Mouse (Mus musculus) heart, postnatal 14 days (tissue): ENCODE measurements at regions not wholly inside any gene's neighbourhood (a gene's known extent, or its start where the extent isn't known, plus 50 kb on each side); places are given as distances from the start of the nearest gene placed in this dataset.

Source experiments
- DNase-seq, 2 experiments: peaks; one replicate each; pipeline ENCODE4 v3.0.0; 2021 to 2022
- intact Hi-C: fragments of 180-260 bp; cut with DNase I; formaldehyde crosslinking; loops from one replicate; pipeline ENCODE4 v1.15.1; 2025

GRCm38 (mm10) chr12:45745697-45746096 is 671.2 kb upstream of the Stxbp6 start:
- intact Hi-C loops = no loop called here
- DNase-seq = no peak

GRCm38 (mm10) chr12:45744619-45745018 is 670.1 kb upstream of the Stxbp6 start:
- intact Hi-C loops = no loop called here
- no peak for DNase-seq

- intact Hi-C loops = no loop called here
- peak in 1 of 2 experiments; percentile 2 for DNase-seq
These were observed 659.2 kb upstream of the Stxbp6 start for GRCm38 (mm10) chr12:45733661-45734060.

DNA sequence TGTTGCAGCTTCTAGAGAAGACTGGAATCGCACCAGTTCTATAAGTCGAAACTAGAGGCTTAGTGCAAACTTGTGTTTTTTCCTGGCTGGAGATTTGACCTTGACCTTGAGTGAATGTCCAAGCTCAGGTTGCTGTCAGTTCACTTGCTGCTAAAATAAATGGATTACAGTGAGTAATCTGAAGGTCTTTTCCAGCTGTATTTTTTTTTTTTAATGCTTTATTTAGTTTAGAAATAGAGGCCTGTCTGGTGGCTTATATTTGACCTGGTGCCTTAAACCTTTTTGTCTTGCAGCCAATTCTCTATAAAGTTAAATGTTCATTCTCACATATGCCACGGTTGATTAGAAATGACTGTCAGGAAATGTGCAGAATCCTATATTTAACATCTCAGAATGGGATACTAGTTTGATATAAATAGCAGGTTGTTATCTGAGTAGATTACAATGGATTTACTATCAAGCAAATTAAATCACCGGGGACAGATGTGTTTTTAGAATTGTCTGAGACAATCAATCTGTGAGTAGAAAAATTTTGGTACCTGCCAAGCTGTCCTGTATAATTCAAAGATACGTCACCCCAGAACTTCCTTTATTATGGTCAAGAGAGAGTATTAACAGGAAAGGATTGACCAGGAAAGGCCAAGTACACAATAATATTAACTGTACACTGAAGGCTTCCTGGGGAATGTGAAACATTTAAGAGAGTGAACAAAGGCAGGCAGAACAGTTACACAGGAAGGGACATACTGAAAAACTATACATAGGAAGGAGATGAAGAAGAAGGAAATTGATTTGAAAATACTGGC is 650.3 kb upstream of the Stxbp6 start:
- DNase-seq = no peak
- intact Hi-C loops = no loop called here

DNA sequence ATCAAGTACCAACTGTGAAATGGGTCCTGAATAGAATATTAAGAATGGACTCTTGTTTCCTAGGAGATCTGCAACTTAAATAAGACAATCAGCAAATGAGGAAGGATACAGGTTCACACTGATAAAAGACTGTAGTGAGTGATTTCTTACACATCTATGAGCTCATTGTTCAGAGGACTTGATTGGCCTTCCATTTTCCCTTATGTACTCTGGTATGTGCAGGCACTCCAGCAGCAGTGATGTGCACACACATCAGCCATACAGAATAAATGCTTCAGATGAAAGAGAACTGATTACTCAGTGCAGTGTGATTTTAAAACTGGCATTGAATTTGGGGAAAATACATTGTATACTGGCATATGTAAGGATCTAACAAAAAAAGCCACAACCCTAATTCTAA is 636.8 kb upstream of the Stxbp6 start:
- DNase-seq = no peak
- intact Hi-C loops = no loop called here

DNA sequence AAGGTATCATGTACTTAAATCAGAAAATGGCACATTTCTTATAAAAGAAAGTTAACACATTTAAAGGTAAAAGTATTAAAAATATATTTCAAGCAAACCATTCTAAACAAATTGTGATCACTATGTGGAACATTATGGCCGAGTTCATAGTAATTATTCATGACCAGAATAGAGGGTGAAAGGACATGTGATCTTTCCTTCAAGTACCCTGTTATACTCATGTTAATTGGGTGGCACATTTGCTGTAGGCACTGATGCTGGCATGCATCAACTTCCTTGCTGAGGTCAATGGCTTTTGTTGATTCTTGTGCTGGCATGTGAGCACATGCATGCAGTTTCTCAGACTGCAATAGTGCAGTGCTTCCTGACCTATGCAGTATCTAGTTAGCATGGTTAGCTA is 636.3 kb upstream of the Stxbp6 start:
- DNase-seq = no peak
- intact Hi-C loops = no loop called here

DNA sequence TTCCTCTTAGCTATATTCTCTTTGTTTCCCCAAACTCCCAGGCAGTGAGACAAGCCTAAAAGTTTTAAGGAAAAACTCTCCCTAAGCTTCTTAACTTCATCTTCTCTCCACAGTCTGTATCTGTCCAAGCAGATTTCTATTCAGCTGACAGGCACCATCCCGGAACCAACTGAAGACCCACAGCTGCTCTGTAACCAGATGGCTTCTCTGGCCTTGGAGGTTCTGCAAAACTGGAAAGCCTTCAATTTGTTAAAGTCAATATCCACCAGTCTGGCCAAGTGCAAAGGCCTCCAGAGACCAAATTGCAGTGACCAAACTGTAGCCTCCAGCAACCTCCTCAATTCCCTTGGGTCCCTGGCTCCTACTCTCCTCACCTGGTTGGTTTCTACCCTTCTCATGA is 614.8 kb upstream of the Stxbp6 start:
- intact Hi-C loops = no loop called here
- peak; percentile 19 to 37 for DNase-seq

- intact Hi-C loops = no loop called here
- DNase-seq = no peak
These were observed 612.3 kb upstream of the Stxbp6 start for GRCm38 (mm10) chr12:45686765-45687164.

- intact Hi-C loops = no loop called here
- DNase-seq = no peak
These were observed 597.9 kb upstream of the Stxbp6 start for GRCm38 (mm10) chr12:45672361-45672760.

DNA sequence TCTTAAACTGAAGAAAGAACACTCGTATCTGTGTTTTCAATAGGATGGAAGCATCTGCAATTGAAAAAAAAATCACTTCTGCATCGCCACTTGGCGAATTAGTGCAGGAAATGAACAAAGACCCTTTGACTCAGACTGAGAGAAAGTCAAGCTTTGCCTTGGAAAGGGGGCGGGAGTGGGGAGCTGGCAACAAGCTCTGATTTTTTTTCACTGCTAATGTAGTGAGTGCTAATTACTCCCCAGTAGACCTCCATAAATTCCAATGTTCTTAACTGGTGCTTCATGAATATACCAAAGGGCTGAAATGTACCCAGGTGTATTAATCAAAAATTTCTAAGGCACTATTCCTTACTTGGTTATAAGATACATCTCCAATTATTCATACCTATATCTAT is 597.0 kb upstream of the Stxbp6 start:
- intact Hi-C loops = no loop called here
- no peak for DNase-seq

DNA sequence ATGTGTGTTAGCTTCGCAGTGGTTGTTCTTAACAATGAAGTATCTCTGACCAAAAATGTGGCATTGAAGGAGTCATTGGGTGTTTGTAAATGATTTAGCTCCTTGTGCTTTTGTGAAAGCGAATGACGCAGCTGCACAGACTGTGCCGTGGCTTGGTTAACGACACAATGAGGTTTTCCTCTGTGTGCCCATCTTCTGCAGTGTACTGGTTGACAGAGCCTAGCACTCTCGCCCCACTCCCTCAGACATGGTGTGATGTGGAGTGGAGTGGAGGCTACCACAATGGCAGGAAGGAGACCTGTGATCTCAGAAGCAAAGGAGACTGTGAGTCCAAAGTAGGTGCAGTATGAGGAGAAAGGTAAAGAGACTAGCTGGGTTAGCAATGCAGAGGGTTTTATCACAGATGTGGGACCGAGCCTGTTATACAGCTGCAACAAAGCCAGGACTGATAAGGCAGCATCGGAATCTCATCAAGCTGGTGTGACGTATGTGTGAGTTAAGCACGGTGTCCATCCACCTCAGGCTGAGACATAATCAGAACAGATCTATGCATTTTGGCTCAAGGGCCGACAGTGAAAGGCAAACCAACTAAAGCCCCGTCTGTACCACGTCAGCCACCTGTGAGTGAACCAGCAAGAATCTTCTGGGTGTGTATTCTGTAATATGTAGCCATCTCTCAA is 596.5 kb upstream of the Stxbp6 start:
- intact Hi-C loops = no loop called here
- DNase-seq = no peak

- no peak for DNase-seq
- intact Hi-C loops = no loop called here
These were observed 595.9 kb upstream of the Stxbp6 start for GRCm38 (mm10) chr12:45670246-45670873.

- DNase-seq = no peak
These were observed 585.1 kb upstream of the Stxbp6 start for GRCm38 (mm10) chr12:45659612-45660011.

DNA sequence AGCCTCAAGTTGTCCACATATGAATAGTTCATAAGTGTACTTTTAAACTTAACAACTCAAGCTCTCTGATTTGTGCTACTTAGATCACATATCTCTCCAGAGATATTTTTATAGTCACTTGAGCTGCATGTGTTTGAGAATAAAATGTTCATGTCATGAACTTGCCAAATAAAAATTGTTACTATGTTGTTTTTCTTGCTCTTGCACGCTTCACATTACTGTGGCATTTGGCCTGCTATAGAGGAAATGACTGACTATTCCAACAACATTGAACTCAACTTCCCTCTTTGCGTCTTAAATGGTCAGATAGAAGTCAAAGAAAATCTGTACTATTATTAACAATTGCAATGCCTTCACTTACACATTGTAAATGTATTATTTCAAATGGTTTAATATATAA is 582.1 kb upstream of the Stxbp6 start:
- intact Hi-C loops = no loop called here
- DNase-seq = no peak

More at GRCm38 (mm10) chr12:45659612-45660011, 585.1 kb upstream of the Stxbp6 start:
- intact Hi-C loops = no loop called here

- intact Hi-C loops = no loop called here
- no peak for DNase-seq
These were observed 574.1 kb upstream of the Stxbp6 start for GRCm38 (mm10) chr12:45648654-45649053.

DNA sequence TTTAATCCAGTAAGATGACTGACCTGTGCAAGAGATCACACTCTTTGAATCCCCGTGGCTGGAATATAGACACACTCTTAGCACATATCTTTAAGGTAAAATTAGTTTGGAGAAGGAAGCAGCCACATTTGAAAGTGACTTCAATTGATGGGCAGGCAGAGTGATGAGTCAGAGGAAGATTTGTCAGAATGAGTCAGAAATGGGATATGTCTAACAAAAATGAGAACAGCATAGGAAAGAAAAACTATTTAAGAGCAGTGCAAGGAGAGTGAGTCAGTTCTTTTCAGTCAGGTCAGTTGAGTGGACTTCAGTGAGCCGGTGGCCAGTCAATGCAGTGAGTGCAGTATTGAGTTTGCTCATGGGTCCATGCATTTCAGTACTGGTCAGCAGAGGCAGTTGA is 569.7 kb upstream of the Stxbp6 start:
- no peak for DNase-seq
- intact Hi-C loops = no loop called here

GRCm38 (mm10) chr12:45622830-45623229 is 548.3 kb upstream of the Stxbp6 start:
- no peak for DNase-seq

GRCm38 (mm10) chr12:45620056-45620455 is 545.5 kb upstream of the Stxbp6 start:
- no peak for DNase-seq
- intact Hi-C loops = no loop called here

More at GRCm38 (mm10) chr12:45622830-45623229, 548.3 kb upstream of the Stxbp6 start:
- intact Hi-C loops = no loop called here

- intact Hi-C loops = no loop called here
- DNase-seq = no peak
These were observed 540.1 kb upstream of the Stxbp6 start for GRCm38 (mm10) chr12:45614509-45615150.

GRCm38 (mm10) chr12:45614074-45614473 is 539.6 kb upstream of the Stxbp6 start:
- intact Hi-C loops = no loop called here
- DNase-seq = no peak

- DNase-seq = no peak
- intact Hi-C loops = no loop called here
These were observed 524.9 kb upstream of the Stxbp6 start for GRCm38 (mm10) chr12:45599443-45599842.
